Mouse (Mus musculus) liver, embryonic 14.5 days (tissue): ENCODE data around the gene Gm37240.

Experiments used
- CTCF ChIP-seq: IDR thresholded peaks from 2 replicates; pipeline ENCODE4 v1.5.1; 2016; ENCODE audit warnings: antibody characterized with exemption, low read depth, control low read depth
- EP300 ChIP-seq: IDR thresholded peaks from 2 replicates; pipeline ENCODE4 v1.6.1; 2016; ENCODE audit warnings: antibody characterized with exemption, low read depth

DNA sequence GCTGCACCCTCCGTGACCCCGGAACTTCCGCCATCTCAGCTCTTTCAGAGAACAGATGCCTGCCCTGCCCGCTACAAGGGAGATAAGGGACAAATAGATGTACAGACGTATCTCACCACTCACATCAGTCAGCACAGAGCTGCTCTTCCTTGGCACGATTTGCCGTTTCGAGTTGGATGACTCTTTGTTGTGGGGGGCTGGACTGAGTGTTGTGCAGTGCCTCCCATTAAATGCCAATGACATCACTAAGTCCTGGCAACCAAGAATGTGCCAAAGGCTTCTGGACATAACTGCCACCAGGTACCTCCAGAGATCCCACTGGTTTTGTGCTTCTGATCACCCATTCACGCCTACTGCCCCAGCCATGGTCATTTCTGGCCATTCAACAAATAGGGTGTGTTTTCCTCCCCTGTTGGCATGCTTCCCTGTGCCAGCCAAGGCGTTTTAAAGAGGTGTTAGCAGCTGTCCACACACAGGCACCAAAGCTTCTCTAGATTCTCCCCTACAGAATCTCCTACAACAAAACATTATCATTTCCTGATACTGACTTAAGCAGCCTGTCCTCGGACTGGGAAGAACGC lies 1233.0 kb downstream of the Gm37240 start:
- TF ChIP-seq EP300 (0 out of 2 replicates have a peak, but pooled peaks have one; percentile 13), CTCF (no peak)
